Mouse (Mus musculus) heart, postnatal 4 days (tissue): ENCODE measurements around the gene Defa25. TPM values are rescaled to one million over a fixed set of nuclear protein-coding genes. Genes with fewer than 3 reads are reported as not detected.
A peak's percentile ranks its signal among the peaks of the same experiment; 100 is the strongest.
"Not testable (repeated sequence)": the region's sequence is repeated elsewhere in the genome, so short reads cannot be mapped to it uniquely, and the experiment has no call there.

Source experiments
- DNase-seq: peaks from one replicate; pipeline ENCODE4 v3.0.0; 2021
- total RNA-seq, 2 experiments: library from RNA; stranded (reverse); gene quantifications; 2 replicates each; pipeline ENCODE4 v1.2.3; 2021

Defa25 gene
- not detected for total RNA-seq

GRCm38 (mm10) chr8:21084142-21084541 is at the start of gene Defa25:
Gene Defa25 (plus strand): TSS chr8:21084442.
- DNase-seq: not testable (repeated sequence)

GRCm38 (mm10) chr8:21054747-21055146 is 29.5 kb upstream of the Defa25 start, which contains the start of gene Defa23:
Gene Defa23 (plus strand): TSS chr8:21055047.
- not testable (repeated sequence) for DNase-seq

GRCm38 (mm10) chr8:21064738-21065137 is 19.5 kb upstream of the Defa25 start, which contains the start of gene Defa35:
Gene Defa35 (plus strand): TSS chr8:21065038.
- not testable (repeated sequence) for DNase-seq

- DNase-seq: peak; percentile 5
Measured at GRCm38 (mm10) chr8:21093106-21093505, 8.9 kb downstream of the Defa25 start.

GRCm38 (mm10) chr8:21095950-21096349 is 11.7 kb downstream of the Defa25 start, which contains the start of gene Gm14851:
Gene Gm14851 (minus strand): TSS chr8:21096050.
- DNase-seq: not testable (repeated sequence)

GRCm38 (mm10) chr8:21134342-21134741 is 50.1 kb downstream of the Defa25 start, which contains the start of gene Defa30:
Gene Defa30 (plus strand): TSS chr8:21134642.
- not testable (repeated sequence) for DNase-seq

Other genes with a start within 250 kb of the Defa25 start
- not detected for gene Defb33, start 191.8 kb upstream of the Defa25 start, total RNA-seq
- gene Gm15056, start 181.8 kb upstream of the Defa25 start, total RNA-seq: not detected
- not detected for gene Gm6040, start 162.4 kb upstream of the Defa25 start, total RNA-seq
- gene AY761185, start 139.7 kb upstream of the Defa25 start, total RNA-seq: not detected
- gene Defa21, start 58.9 kb upstream of the Defa25 start, total RNA-seq: not detected
- not detected for gene Defa23, start 29.4 kb upstream of the Defa25 start, total RNA-seq
- gene Defa35, start 19.4 kb upstream of the Defa25 start, total RNA-seq: not detected
- gene Gm14851, start 11.6 kb downstream of the Defa25 start, total RNA-seq: not detected
- gene Defa30, start 50.2 kb downstream of the Defa25 start, total RNA-seq: not detected
- gene Defa22, start 77.8 kb downstream of the Defa25 start, total RNA-seq: not detected
- not detected for gene Defa31, start 107.2 kb downstream of the Defa25 start, total RNA-seq
- gene Gm15293, start 117.1 kb downstream of the Defa25 start, total RNA-seq: not detected
- gene Gm15292, start 165.3 kb downstream of the Defa25 start, total RNA-seq: not detected
- gene Defa27, start 231.1 kb downstream of the Defa25 start, total RNA-seq: not detected
- gene Defa29, start 242.6 kb downstream of the Defa25 start, total RNA-seq: not detected